Mouse (Mus musculus) ES-E14 (cell line): Measurements from ENCODE around the gene Zfp366.

Experiments used
- HCFC1 ChIP-seq: IDR thresholded peaks from 2 replicates; pipeline ENCODE4 v1.6.1; 2012; ENCODE audit warnings: low read length, inconsistent platforms, borderline replicate concordance; ENCODE audit not compliant: insufficient read depth
- ZC3H11A ChIP-seq: IDR thresholded peaks from 2 replicates; pipeline ENCODE4 v1.6.1; 2012; ENCODE audit warnings: low read depth, mild to moderate bottlenecking, inconsistent platforms, low read length, borderline replicate concordance

DNA sequence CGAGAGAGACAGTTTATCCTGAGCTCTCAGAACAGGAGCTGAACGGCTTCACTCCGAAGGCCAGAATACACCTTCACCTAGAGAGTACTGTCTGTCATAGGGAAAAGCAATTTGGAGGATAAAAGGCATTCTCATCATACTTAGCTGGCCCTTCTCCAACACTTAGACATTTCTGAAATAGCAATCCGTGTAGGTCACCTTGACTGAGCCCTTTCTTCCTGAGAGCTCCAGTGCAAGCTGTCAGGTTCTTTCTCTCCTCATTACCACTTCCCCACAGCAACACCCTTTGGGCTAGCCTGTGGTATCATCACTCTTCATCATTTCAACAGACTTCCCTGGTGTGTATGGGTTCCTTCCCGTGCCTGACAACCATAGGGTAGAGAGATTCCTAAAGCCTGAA, 52.5 kb downstream of the Zfp366 start:
- TF ChIP-seq HCFC1 = no peak
- TF ChIP-seq ZC3H11A = no peak
